ENCODE assay signal across 7 mouse cellular contexts in the genomic region with DNA sequence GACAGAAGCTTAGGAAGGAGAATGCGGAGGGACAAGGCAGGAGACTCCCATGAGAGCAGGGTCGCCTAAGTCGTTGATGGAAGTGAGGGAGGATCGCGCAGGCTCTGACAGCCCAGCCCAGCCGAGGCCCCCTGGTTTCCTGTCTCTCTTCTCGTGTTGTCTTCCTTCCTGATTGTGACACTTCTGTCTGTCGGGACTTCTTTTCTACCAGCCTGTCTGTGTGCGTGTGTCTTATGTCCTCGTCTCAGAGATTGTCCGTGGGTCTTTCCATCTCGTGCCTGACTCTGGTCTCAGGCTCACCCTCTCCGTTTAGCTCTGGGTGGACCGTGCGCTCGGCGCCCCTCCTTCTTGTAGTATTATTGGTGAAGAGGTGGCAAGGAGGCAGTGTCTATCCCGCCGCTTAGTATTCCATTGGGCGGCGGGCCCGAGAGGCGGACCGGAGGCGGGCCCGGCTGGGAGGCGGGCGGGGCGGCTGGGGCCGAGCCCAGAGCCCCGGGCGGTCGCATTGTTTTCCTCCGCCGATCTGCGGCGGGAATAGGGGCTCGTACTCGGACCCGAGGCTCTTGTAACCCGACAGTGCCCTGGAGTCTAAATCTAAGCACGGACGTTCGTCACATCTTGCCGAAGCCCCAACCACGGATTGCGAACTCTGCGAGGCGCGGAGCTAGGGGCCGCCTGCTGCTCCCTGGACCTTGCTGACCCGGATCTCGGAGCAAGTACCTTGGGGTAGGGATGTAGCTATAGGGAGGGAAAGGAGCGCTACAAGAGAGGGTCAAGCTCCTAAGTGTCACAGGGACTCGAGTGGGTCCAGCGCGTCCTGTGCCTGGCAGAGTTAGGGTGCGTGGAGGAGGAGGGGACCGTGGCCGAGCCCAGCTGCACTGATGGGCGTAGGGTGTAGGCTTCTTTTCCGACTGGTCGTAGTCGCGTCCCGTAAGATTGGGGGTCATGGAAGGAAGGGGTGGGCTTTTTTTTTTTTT. TPM values are rescaled to one million over a fixed set of nuclear protein-coding genes. Genes with fewer than 3 reads are reported as not detected.
DNase-seq lines count a peak whose midpoint lies in the region; ATAC-seq lines count a peak whose summit lies in the region.

A gene (plus strand): TSS at position 471 of the 977 bp plus-strand sequence.

- intact Hi-C loops in gastrocnemius, postnatal 36 days (cut with DNase I), result no loop called here
- intact Hi-C loops in left cerebral cortex, postnatal 36 days (cut with DNase I), result no loop called here

- H3K9me3 ChIP-seq in intestine, embryonic 16.5 days (ENCODE audit: control insufficient read depth, low read length), result no peaks in the 10 kb centered on the region
- no peaks in the 10 kb centered on the region for H3K9me3 ChIP-seq in midbrain, embryonic 11.5 days (ENCODE audit: control insufficient read depth, low read length)

- H3K36me3 ChIP-seq in intestine, embryonic 16.5 days (ENCODE audit: control insufficient read depth, insufficient read depth, low read length), result no peaks in the 10 kb centered on the region
- H3K36me3 ChIP-seq in midbrain, embryonic 11.5 days (ENCODE audit: control insufficient read depth, insufficient read depth, low read length), result no peaks in the 10 kb centered on the region

- H3K27me3 ChIP-seq in intestine, embryonic 16.5 days (replicated peaks; ENCODE audit: control insufficient read depth, insufficient read depth, low read length), result no peaks in the 10 kb centered on the region
- H3K27me3 ChIP-seq in midbrain, embryonic 11.5 days (ENCODE audit: control insufficient read depth, insufficient read depth, low read length), result no peaks in the 10 kb centered on the region; the same call in 1 of the 2 replicates

- no peak within 1 kb of the TSS; the same call in 1 of the 2 replicates for H3K27ac ChIP-seq in intestine, embryonic 16.5 days (ENCODE audit: low read length)
- H3K27ac ChIP-seq in midbrain, embryonic 11.5 days (ENCODE audit: low read depth, low read length), result peak within 1 kb of the TSS; percentile 57

- peak within 1 kb of the TSS; percentile 66 for H3K9ac ChIP-seq in intestine, embryonic 16.5 days (ENCODE audit: low read depth, low read length)
- H3K9ac ChIP-seq in midbrain, embryonic 11.5 days (ENCODE audit: low read length), result peak within 1 kb of the TSS; percentile 81

- peak within 1 kb of the TSS; percentile 90 for H3K4me2 ChIP-seq in intestine, embryonic 16.5 days (ENCODE audit: low read depth, low read length)
- H3K4me2 ChIP-seq in midbrain, embryonic 11.5 days, result peak within 1 kb of the TSS; percentile 76

- under 1% methylated on average over 66 of the region's 66 CpGs for WGBS in intestine, embryonic 16.5 days
- under 1% methylated on average over 66 of the region's 66 CpGs for WGBS in midbrain, embryonic 11.5 days

- peaks cover 28% of the 10 kb centered on the region for H3K4me1 ChIP-seq in intestine, embryonic 16.5 days (ENCODE audit: control insufficient read depth, insufficient read depth, low read length)
- H3K4me1 ChIP-seq in midbrain, embryonic 11.5 days (ENCODE audit: control insufficient read depth, insufficient read depth, low read length), result peaks cover 29% of the 10 kb centered on the region

- peak; percentile 83 for DNase-seq in adrenal gland, adult 18-20 months (ENCODE audit: low spot score in 2 of 2)
- DNase-seq in embryo, embryonic 11 days, result peak; percentile 95
- DNase-seq in gastrocnemius, postnatal 36 days, result peak; percentile 86 to 90
- DNase-seq in left cerebral cortex, postnatal 36 days (ENCODE audit: low spot score in 2 of 2), result peak; percentile 86 to 87
- DNase-seq in midbrain, embryonic 11.5 days (ENCODE audit: low spot score, missing footprints), result peak; percentile 99
- peak; percentile 88 for DNase-seq in skeletal muscle tissue, adult 2 months (ENCODE audit: low read depth, low spot score)

- ATAC-seq in intestine, embryonic 16.5 days, result peak; percentile 99
- ATAC-seq in midbrain, embryonic 11.5 days (ENCODE audit: low FRiP score), result peak; percentile 96

- peak within 1 kb of the TSS; percentile 64 for H3K4me3 ChIP-seq in intestine, embryonic 16.5 days (ENCODE audit: low read length)
- peak within 1 kb of the TSS; percentile 65 for H3K4me3 ChIP-seq in midbrain, embryonic 11.5 days (ENCODE audit: low read depth, low read length)

RNA-seq across cellular contexts. Expression of the gene that starts here (rescaled TPM):
- total RNA-seq in adrenal gland, adult 18-20 months (2021), result 1 to 10 TPM; 1.6 to 2.5 TPM
- 10 to 100 TPM; 96.3 to 98.2 TPM for total RNA-seq in gastrocnemius, postnatal 36 days (2021)
- 1.1 and 2.3 TPM in 2 replicates for polyA plus RNA-seq in intestine, embryonic 16.5 days (2015; fragmentation: Nextera tagmentation; extraction: Ambion mirVana)
- total RNA-seq in left cerebral cortex, postnatal 36 days (2021), result 10 to 100 TPM; 20.2 to 21.0 TPM
- polyA plus RNA-seq in midbrain, embryonic 11.5 days (2014; fragmentation: Nextera tagmentation; extraction: Ambion mirVana), result 14.1 and 17.8 TPM in 2 replicates

Comparison
In these comparisons a context has a peak if more than half of its experiments do, and no peak if none do; other contexts are left out.
1. RNA of the gene that starts here (total RNA-seq): 96.3 to 98.2 TPM in gastrocnemius, postnatal 36 days and 20.2 to 21.0 TPM in left cerebral cortex, postnatal 36 days; 1.6 to 2.5 TPM in adrenal gland, adult 18-20 months; every median in the first group is over 4 times any median in the second.
2. RNA of the gene that starts here (total RNA-seq): 96.3 to 98.2 TPM in gastrocnemius, postnatal 36 days; 20.2 to 21.0 TPM in left cerebral cortex, postnatal 36 days; every median in the first group is over 4 times any median in the second.
3. Peak in every context shown above with its lines, with median percentiles within 50 percentile points of each other: DNase-seq.